Mouse (Mus musculus) limb, embryonic 15.5 days (tissue): ENCODE measurements around the gene Mpi. TPM values are rescaled to one million over a fixed set of nuclear protein-coding genes. Genes with fewer than 3 reads are reported as not detected.

Source experiments
- ATAC-seq: fragments of 200-750 bp; cut with Nextera tagmentation; 2 replicates; pipeline ENCODE4 v1.8.0; 2017; ENCODE audit warnings: low read depth, moderate TSS enrichment; ENCODE audit not compliant: insufficient number of reproducible peaks, low FRiP score, low TSS enrichment
- H3K27ac ChIP-seq: fragments of 300-500 bp; sonication (generic); 2 replicates; pipeline ENCODE4 v1.5.1; 2015; ENCODE audit warnings: moderate library complexity, mild to moderate bottlenecking, inconsistent platforms
- H3K27me3 ChIP-seq: fragments of 300-500 bp; sonication (generic); 2 replicates; pipeline ENCODE4 v1.6.1; 2015; ENCODE audit warnings: inconsistent platforms
- H3K36me3 ChIP-seq: fragments of 300-500 bp; sonication (generic); 2 replicates; pipeline ENCODE4 v1.6.1; 2015; ENCODE audit warnings: inconsistent platforms
- H3K4me1 ChIP-seq: fragments of 300-500 bp; sonication (generic); 2 replicates; pipeline ENCODE4 v1.6.1; 2015; ENCODE audit warnings: inconsistent platforms
- H3K4me2 ChIP-seq: fragments of 300-500 bp; sonication (generic); 2 replicates; pipeline ENCODE4 v1.6.1; 2015; ENCODE audit warnings: mild to moderate bottlenecking, inconsistent platforms
- H3K4me3 ChIP-seq: fragments of 300-500 bp; sonication (generic); 2 replicates; pipeline ENCODE4 v1.5.1; 2015; ENCODE audit warnings: mild to moderate bottlenecking, inconsistent platforms
- H3K9ac ChIP-seq: fragments of 300-500 bp; sonication (generic); 2 replicates; pipeline ENCODE4 v1.6.1; 2015; ENCODE audit warnings: inconsistent platforms
- H3K9me3 ChIP-seq: fragments of 300-500 bp; sonication (generic); 2 replicates; pipeline ENCODE4 v1.6.1; 2016; ENCODE audit warnings: inconsistent platforms
- WGBS: fragments of 180-500 bp; shearing (Covaris S2); methylation state at CpG from one replicate; pipeline ENCODE4 v1.1.7; 2015; 5-methylcytosine and 5-hydroxymethylcytosine counted together
- polyA plus RNA-seq: library from polyadenylated mRNA; unstranded; fragments of >200 nt; fragmentation: Nextera tagmentation; extraction: Ambion mirVana; gene quantifications from 2 replicates; pipeline ENCODE4 v1.2.1, GENCODE M21; 2015

Gene Mpi
- polyA plus RNA-seq, 1 experiment from 2014 or later = 37.9 TPM

GRCm38 (mm10) chr9:57498536-57498935 lies 54.0 kb downstream of the Mpi start:
- Histone ChIP-seq H3K9ac (no peak overlapping the region), H3K27me3 (peaks cover 48% of the 10 kb centered on the region), H3K4me2 (no peak overlapping the region), H3K27ac (no peak overlapping the region), H3K4me1 (peaks cover 19% of the 10 kb centered on the region), H3K4me3 (no peak overlapping the region), H3K9me3 (no peaks in the 10 kb centered on the region), H3K36me3 (no peaks in the 10 kb centered on the region)
- 56% methylated on average over 7 of the region's 7 CpGs for WGBS
- ATAC-seq = no peak

GRCm38 (mm10) chr9:57497236-57497635 lies 55.3 kb downstream of the Mpi start:
- H3K4me1 ChIP-seq = peaks cover 6% of the 10 kb centered on the region
- H3K27me3 ChIP-seq = peaks cover 35% of the 10 kb centered on the region
- no peak overlapping the region for H3K4me3 ChIP-seq
- H3K4me2 ChIP-seq = no peak overlapping the region
- H3K36me3 ChIP-seq = no peaks in the 10 kb centered on the region
- H3K9me3 ChIP-seq = no peaks in the 10 kb centered on the region
- WGBS = 70% methylated on average over 5 of the region's 5 CpGs
- H3K27ac ChIP-seq = no peak overlapping the region
- no peak for ATAC-seq
- no peak overlapping the region for H3K9ac ChIP-seq

GRCm38 (mm10) chr9:57494970-57495369 lies 57.6 kb downstream of the Mpi start:
- Histone ChIP-seq H3K36me3 (no peaks in the 10 kb centered on the region), H3K4me2 (no peak overlapping the region), H3K9me3 (no peaks in the 10 kb centered on the region), H3K9ac (no peak overlapping the region), H3K4me3 (no peak overlapping the region), H3K27ac (no peak overlapping the region), H3K27me3 (peaks cover 13% of the 10 kb centered on the region), H3K4me1 (no peaks in the 10 kb centered on the region)
- ATAC-seq = no peak

Other genes with a start within 250 kb of the Mpi start
- 23.3 and 25.5 TPM in 2 replicates for gene Ppcdc, start 112.6 kb downstream of the Mpi start, polyA plus RNA-seq
- gene Scamp5, start 84.7 kb downstream of the Mpi start, polyA plus RNA-seq = 12.7 and 14.2 TPM in 2 replicates
- 0.40 and 1.1 TPM in 2 replicates for gene Rpp25, start 48.7 kb downstream of the Mpi start, polyA plus RNA-seq
- gene Cox5a, start 31.5 kb downstream of the Mpi start, polyA plus RNA-seq = 411 and 426 TPM in 2 replicates
- 26.8 and 27.5 TPM in 2 replicates for gene Fam219b, start 15.2 kb downstream of the Mpi start, polyA plus RNA-seq
- gene Scamp2, start 8.2 kb upstream of the Mpi start, polyA plus RNA-seq = 86.4 and 94.3 TPM in 2 replicates
- 21.2 and 23.2 TPM in 2 replicates for gene Ulk3, start 36.7 kb upstream of the Mpi start, polyA plus RNA-seq
- 0.36 TPM in 1 of 2 replicates, not detected in the other for gene Cplx3, start 53.5 kb upstream of the Mpi start, polyA plus RNA-seq
- not detected in 2 replicates for gene Lman1l, start 68.0 kb upstream of the Mpi start, polyA plus RNA-seq
- gene Csk, start 100.9 kb upstream of the Mpi start, polyA plus RNA-seq = 24.2 and 29.0 TPM in 2 replicates
- gene Cyp1a2, start 130.9 kb upstream of the Mpi start, polyA plus RNA-seq = not detected in 2 replicates
- 0.08 TPM in 1 of 2 replicates, not detected in the other for gene Cyp1a1, start 135.2 kb upstream of the Mpi start, polyA plus RNA-seq
- gene Edc3, start 155.8 kb upstream of the Mpi start, polyA plus RNA-seq = 32.9 and 33.9 TPM in 2 replicates
- 64.7 and 80.3 TPM in 2 replicates for gene Clk3, start 213.1 kb upstream of the Mpi start, polyA plus RNA-seq